Mouse (Mus musculus) spleen, adult 2 months (tissue): ENCODE results near the gene S100a8. TPM values are rescaled to one million over a fixed set of nuclear protein-coding genes. Genes with fewer than 3 reads are reported as not detected.

Experiments used
- DNase-seq, 2 experiments: peaks; one replicate each; pipeline versions ENCODE4 v3.0.0 to v3.0.0-alpha.2; 2012 to 2021; ENCODE audit warnings: low spot score in 2 of 2, low read depth in 1 of 2
- H3K27ac ChIP-seq: fragments of 200-500 bp; 2 replicates; pipeline ENCODE4 v1.5.1; 2012; ENCODE audit warnings: low read length, inconsistent platforms; ENCODE audit not compliant: insufficient read depth
- H3K27me3 ChIP-seq: fragments of 200-500 bp; 2 replicates; pipeline ENCODE4 v1.6.1; 2012; ENCODE audit warnings: mild to moderate bottlenecking, moderate library complexity, low read length, inconsistent platforms; ENCODE audit not compliant: control insufficient read depth, insufficient read depth
- H3K36me3 ChIP-seq: fragments of 200-500 bp; 2 replicates; pipeline ENCODE4 v1.6.1; 2012; ENCODE audit warnings: mild to moderate bottlenecking, low read length, inconsistent platforms; ENCODE audit not compliant: control insufficient read depth, insufficient read depth
- H3K4me1 ChIP-seq: fragments of 200-500 bp; 2 replicates; pipeline ENCODE4 v1.6.1; 2011; ENCODE audit warnings: inconsistent platforms; ENCODE audit not compliant: control insufficient read depth, insufficient read depth, insufficient read length
- H3K4me3 ChIP-seq: fragments of 200-500 bp; 2 replicates; pipeline ENCODE4 v1.5.1; 2011; ENCODE audit warnings: mild to moderate bottlenecking, inconsistent platforms; ENCODE audit not compliant: insufficient read depth, insufficient read length; ENCODE audit errors: extremely low read depth
- CTCF ChIP-seq: fragments of 200-500 bp; IDR thresholded peaks from 2 replicates; pipeline ENCODE4 v1.5.1; 2011; ENCODE audit warnings: mild to moderate bottlenecking, inconsistent platforms; ENCODE audit not compliant: insufficient read depth, insufficient read length, insufficient replicate concordance; ENCODE audit errors: extremely low read depth
- POLR2A ChIP-seq: fragments of 200-500 bp; IDR thresholded peaks from 2 replicates; pipeline ENCODE4 v1.6.1; 2011; ENCODE audit warnings: low read depth, low read length, inconsistent platforms
- WGBS: fragments of 180-500 bp; shearing (Covaris S2); methylation state at CpG from one replicate; pipeline ENCODE4 v1.1.7; 2018; 5-methylcytosine and 5-hydroxymethylcytosine counted together
- polyA plus RNA-seq: library from polyadenylated mRNA; depleted of rRNA; stranded (reverse); fragments of >200 nt; gene quantifications from 2 replicates; pipeline ENCODE4 v1.2.3, GENCODE M21; 2012

S100a8 gene
- polyA plus RNA-seq, 1 experiment = 32.1 TPM

- Histone ChIP-seq H3K4me3 (no peak overlapping the region), H3K4me1 (no peaks in the 10 kb centered on the region), H3K27me3 (no peaks in the 10 kb centered on the region; the same call in 1 of the 2 replicates), H3K27ac (no peak overlapping the region), H3K36me3 (no peaks in the 10 kb centered on the region)
- no peak for TF ChIP-seq POLR2A
- TF ChIP-seq CTCF = no peak
- no peak for DNase-seq
- WGBS = 9% methylated on average over 3 of the region's 3 CpGs
Observed at GRCm38 (mm10) chr3:90678656-90679055, 9.9 kb downstream of the S100a8 start.

GRCm38 (mm10) chr3:90683929-90684328, 15.2 kb downstream of the S100a8 start:
- Histone ChIP-seq H3K36me3 (no peaks in the 10 kb centered on the region), H3K27ac (no peak overlapping the region), H3K4me1 (no peaks in the 10 kb centered on the region), H3K4me3 (no peak overlapping the region), H3K27me3 (no peaks in the 10 kb centered on the region; the same call in 1 of the 2 replicates)
- TF ChIP-seq CTCF = no peak
- TF ChIP-seq POLR2A = no peak
- no peak for DNase-seq
- 95% methylated on average over 3 of the region's 3 CpGs for WGBS

- H3K36me3 ChIP-seq = no peaks in the 10 kb centered on the region
- TF ChIP-seq POLR2A (no peak), CTCF (no peak)
- 64% methylated on average over 2 of the region's 2 CpGs for WGBS
- DNase-seq = no peak
- H3K27me3 ChIP-seq = no peaks in the 10 kb centered on the region; the same call in 1 of the 2 replicates
- H3K4me3 ChIP-seq = no peak overlapping the region
- no peaks in the 10 kb centered on the region for H3K4me1 ChIP-seq
- no peak overlapping the region for H3K27ac ChIP-seq
Observed at GRCm38 (mm10) chr3:90686835-90687234, 18.1 kb downstream of the S100a8 start.

- 48% methylated on average over 2 of the region's 2 CpGs for WGBS
- no peak overlapping the region for H3K4me3 ChIP-seq
Observed at GRCm38 (mm10) chr3:90693496-90693895, 24.7 kb downstream of the S100a8 start.

GRCm38 (mm10) chr3:90695613-90696012, 26.8 kb downstream of the S100a8 start, which contains the start of gene S100a9:
Gene S100a9 (minus strand): TSS chr3:90695721.
- H3K4me3 ChIP-seq = no peak within 1 kb of the TSS
- WGBS = 64% methylated on average over 3 of the region's 3 CpGs
- no peak for DNase-seq
- no peaks in the 10 kb centered on the region for H3K36me3 ChIP-seq
- H3K27ac ChIP-seq = no peak within 1 kb of the TSS
- H3K27me3 ChIP-seq = no peaks in the 10 kb centered on the region; the same call in 1 of the 2 replicates
- TF ChIP-seq CTCF (no peak), POLR2A (no peak)
- H3K4me1 ChIP-seq = no peaks in the 10 kb centered on the region

More at GRCm38 (mm10) chr3:90693496-90693895, 24.7 kb downstream of the S100a8 start:
- H3K27me3 ChIP-seq = no peaks in the 10 kb centered on the region
- DNase-seq = no peak
- H3K27ac ChIP-seq = no peak overlapping the region
- no peaks in the 10 kb centered on the region for H3K36me3 ChIP-seq
- H3K4me1 ChIP-seq = no peaks in the 10 kb centered on the region
- TF ChIP-seq CTCF (no peak), POLR2A (no peak)

GRCm38 (mm10) chr3:90702244-90702643, 33.5 kb downstream of the S100a8 start:
- H3K27me3 ChIP-seq = no peaks in the 10 kb centered on the region; the same call in 1 of the 2 replicates
- 98% methylated on average over 2 of the region's 2 CpGs for WGBS
- no peak for DNase-seq
- H3K36me3 ChIP-seq = no peaks in the 10 kb centered on the region
- TF ChIP-seq CTCF (no peak), POLR2A (no peak)
- no peaks in the 10 kb centered on the region for H3K4me1 ChIP-seq
- no peak overlapping the region for H3K27ac ChIP-seq
- H3K4me3 ChIP-seq = no peak overlapping the region

GRCm38 (mm10) chr3:90708523-90709202, 39.9 kb downstream of the S100a8 start:
- Histone ChIP-seq H3K4me3 (no peak overlapping the region), H3K27ac (no peak overlapping the region), H3K27me3 (no peaks in the 10 kb centered on the region), H3K4me1 (no peaks in the 10 kb centered on the region), H3K36me3 (no peaks in the 10 kb centered on the region)
- TF ChIP-seq POLR2A (no peak), CTCF (peak; percentile 14; the same call in 1 of the 2 replicates)
- WGBS = 14% methylated on average over 4 of the region's 4 CpGs
- DNase-seq = no peak
